Mouse (Mus musculus): ENCODE measurements at regions not wholly inside any gene's neighbourhood (a gene's known extent, or its start where the extent isn't known, plus 50 kb on each side); places are given as distances from the start of the nearest gene placed in this dataset.

- no peak for TF ChIP-seq POLR2A (IDR thresholded peaks at IDR 0.05; ENCODE audit: insufficient read depth, low read length)
- TF ChIP-seq CTCF (IDR thresholded peaks at IDR 0.05; ENCODE audit: low read depth, low read length): no peak
- TF ChIP-seq EP300 (IDR thresholded peaks at IDR 0.05; ENCODE audit: insufficient read depth, low read depth, low read length): no peak
These were observed 124.3 kb upstream of the Sash1 start for GRCm38 (mm10) chr10:9010191-9010590.

Data from ES-Bruce4 (cell line).